Mouse (Mus musculus): ENCODE results near the gene Stambpl1.

DNA sequence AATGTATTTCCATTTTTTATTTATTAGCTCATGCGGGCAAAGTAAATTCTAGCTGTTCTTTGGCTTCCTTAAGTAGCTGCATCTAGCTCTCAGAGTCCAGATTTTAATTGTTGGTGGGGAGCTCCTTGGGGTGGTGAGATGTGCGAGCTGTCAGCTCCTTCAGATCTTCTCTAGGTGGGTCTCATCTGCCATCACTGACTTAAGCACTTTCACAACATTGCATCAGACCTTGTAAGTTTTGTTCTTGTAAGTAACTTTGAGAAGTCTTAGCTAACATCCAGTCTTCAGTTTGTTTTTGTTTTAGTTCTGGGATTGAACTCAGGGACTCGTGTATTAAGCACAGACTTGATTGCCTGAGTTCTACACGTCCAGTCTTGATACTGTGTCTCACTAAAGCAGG is 6.9 kb downstream of the Stambpl1 start:
- no peak for TF ChIP-seq CTCF (IDR thresholded peaks at IDR 0.05; ENCODE audit: low read depth)
- no peak for TF ChIP-seq EP300 (optimal IDR thresholded peaks at IDR 0.05)

Measured in stomach, postnatal 0 days (tissue).